Mouse (Mus musculus) heart, adult 2 months (tissue): ENCODE measurements at regions not wholly inside any gene's neighbourhood (a gene's known extent, or its start where the extent isn't known, plus 50 kb on each side); places are given as distances from the start of the nearest gene placed in this dataset.

Experiments
- DNase-seq, 2 experiments: peaks; one replicate each; pipeline ENCODE4 v3.0.0; 2021
- H3K27ac ChIP-seq: fragments of 200-600 bp; 2 replicates; pipeline ENCODE4 v1.8.1; 2022
- H3K27me3 ChIP-seq: fragments of 200-500 bp; 2 replicates; pipeline ENCODE4 v1.6.1; 2012; ENCODE audit warnings: mild to moderate bottlenecking, low read length, inconsistent platforms, mixed read lengths; ENCODE audit not compliant: control insufficient read depth, insufficient read depth
- H3K36me3 ChIP-seq: fragments of 200-500 bp; 2 replicates; pipeline ENCODE4 v1.6.1; 2012; ENCODE audit warnings: low read length, inconsistent platforms; ENCODE audit not compliant: control insufficient read depth, insufficient read depth
- H3K4me1 ChIP-seq: fragments of 200-500 bp; 2 replicates; pipeline ENCODE4 v1.6.1; 2011; ENCODE audit warnings: low read length; ENCODE audit not compliant: control insufficient read depth, insufficient read depth
- H3K4me3 ChIP-seq: fragments of 200-600 bp; 2 replicates; pipeline ENCODE4 v1.8.1; 2022
- H3K79me2 ChIP-seq: fragments of 200-500 bp; replicated peaks from 2 replicates; pipeline ENCODE4 v1.6.1; 2012; ENCODE audit warnings: mild to moderate bottlenecking, inconsistent platforms, low read length, moderate library complexity, mixed read lengths; ENCODE audit not compliant: control insufficient read depth, insufficient read depth
- H3K9ac ChIP-seq: fragments of 200-500 bp; 2 replicates; pipeline ENCODE4 v1.6.1; 2012; ENCODE audit warnings: low read depth, mild to moderate bottlenecking, control low read depth, inconsistent platforms, low read length, mixed read lengths
- CTCF ChIP-seq: fragments of 200-600 bp; IDR thresholded peaks from 2 replicates; pipeline ENCODE4 v1.8.1; 2022; ENCODE audit warnings: antibody characterized with exemption, mild to moderate bottlenecking, moderate library complexity
- EP300 ChIP-seq: fragments of 200-500 bp; IDR thresholded peaks from 2 replicates; pipeline ENCODE4 v1.6.1; 2011; ENCODE audit warnings: low read depth, low read length, control low read depth; ENCODE audit not compliant: insufficient read depth
- POLR2A ChIP-seq: fragments of 200-500 bp; IDR thresholded peaks from 2 replicates; pipeline ENCODE4 v1.6.1; 2011; ENCODE audit warnings: mild to moderate bottlenecking, low read depth, low read length, control low read depth; ENCODE audit not compliant: insufficient read depth
- WGBS: fragments of 180-500 bp; shearing (Covaris S2); methylation state at CpG from one replicate; pipeline ENCODE4 v1.1.7; 2018; 5-methylcytosine and 5-hydroxymethylcytosine counted together
- intact Hi-C: fragments of 180-260 bp; cut with DNase I; formaldehyde crosslinking; loops from one replicate; pipeline ENCODE4 v1.15.1; 2025

- no peaks in the 10 kb centered on the region for H3K79me2 ChIP-seq
- no peaks in the 10 kb centered on the region for H3K27me3 ChIP-seq
- no peak overlapping the region for H3K4me3 ChIP-seq
- H3K9ac ChIP-seq, result no peak overlapping the region
- 56% methylated on average over 4 of the region's 4 CpGs for WGBS
- H3K4me1 ChIP-seq, result no peaks in the 10 kb centered on the region
- H3K27ac ChIP-seq, result no peak overlapping the region
- DNase-seq, result no peak
- TF ChIP-seq POLR2A (no peak), CTCF (no peak), EP300 (no peak)
- no peaks in the 10 kb centered on the region for H3K36me3 ChIP-seq
- intact Hi-C loops, result no loop called here
Observed at GRCm38 (mm10) chr9:98180766-98181165, 106.5 kb upstream of the Nmnat3 start.

GRCm38 (mm10) chr9:98186757-98187300 is 100.4 kb upstream of the Nmnat3 start:
- TF ChIP-seq EP300, result no peak
- no peak for TF ChIP-seq POLR2A
- TF ChIP-seq CTCF, result no peak

GRCm38 (mm10) chr9:98194356-98194755 is 92.9 kb upstream of the Nmnat3 start:
- TF ChIP-seq CTCF, result no peak
- no peak for TF ChIP-seq EP300
- no peak for TF ChIP-seq POLR2A
- no peak overlapping the region for H3K9ac ChIP-seq
- no peak for DNase-seq
- 89% methylated on average over 2 of the region's 2 CpGs for WGBS
- no peak overlapping the region for H3K27ac ChIP-seq
- intact Hi-C loops, result no loop called here
- no peaks in the 10 kb centered on the region for H3K79me2 ChIP-seq
- no peaks in the 10 kb centered on the region for H3K36me3 ChIP-seq
- H3K4me1 ChIP-seq, result no peaks in the 10 kb centered on the region
- H3K27me3 ChIP-seq, result no peaks in the 10 kb centered on the region
- no peak overlapping the region for H3K4me3 ChIP-seq

More at GRCm38 (mm10) chr9:98186757-98187300, 100.4 kb upstream of the Nmnat3 start:
- 59% methylated on average over 10 of the region's 10 CpGs for WGBS
- no peak overlapping the region for H3K4me3 ChIP-seq
- no peaks in the 10 kb centered on the region for H3K27me3 ChIP-seq
- no peak for DNase-seq
- no peak overlapping the region for H3K27ac ChIP-seq
- H3K4me1 ChIP-seq, result no peaks in the 10 kb centered on the region
- H3K79me2 ChIP-seq, result no peaks in the 10 kb centered on the region
- H3K36me3 ChIP-seq, result no peaks in the 10 kb centered on the region
- intact Hi-C loops, result no loop called here
- H3K9ac ChIP-seq, result no peak overlapping the region

GRCm38 (mm10) chr9:98218824-98219223 is 68.4 kb upstream of the Nmnat3 start:
- Histone ChIP-seq H3K9ac (no peak overlapping the region), H3K4me3 (no peak overlapping the region), H3K36me3 (no peaks in the 10 kb centered on the region), H3K79me2 (no peaks in the 10 kb centered on the region), H3K27ac (no peak overlapping the region), H3K27me3 (no peaks in the 10 kb centered on the region; the same call in 1 of the 2 replicates), H3K4me1 (no peaks in the 10 kb centered on the region)
- WGBS, result 63% methylated on average over 2 of the region's 2 CpGs
- DNase-seq, result no peak
- intact Hi-C loops, result no loop called here
- TF ChIP-seq POLR2A, result no peak
- TF ChIP-seq CTCF, result no peak
- TF ChIP-seq EP300, result no peak

GRCm38 (mm10) chr9:98220367-98220766 is 66.9 kb upstream of the Nmnat3 start:
- H3K9ac ChIP-seq, result no peak overlapping the region
- no peak overlapping the region for H3K4me3 ChIP-seq
- TF ChIP-seq EP300 (no peak), POLR2A (no peak), CTCF (no peak)
- no peaks in the 10 kb centered on the region; the same call in 1 of the 2 replicates for H3K27me3 ChIP-seq
- DNase-seq, result no peak
- intact Hi-C loops, result no loop called here
- H3K27ac ChIP-seq, result no peak overlapping the region
- no peaks in the 10 kb centered on the region for H3K79me2 ChIP-seq
- H3K4me1 ChIP-seq, result no peaks in the 10 kb centered on the region
- 81% methylated on average over 8 of the region's 8 CpGs for WGBS
- H3K36me3 ChIP-seq, result no peaks in the 10 kb centered on the region

- no peak overlapping the region for H3K27ac ChIP-seq
- no peaks in the 10 kb centered on the region; the same call in 1 of the 2 replicates for H3K27me3 ChIP-seq
- intact Hi-C loops, result no loop called here
- H3K9ac ChIP-seq, result no peak overlapping the region
- H3K36me3 ChIP-seq, result no peaks in the 10 kb centered on the region
- no peaks in the 10 kb centered on the region for H3K4me1 ChIP-seq
- H3K79me2 ChIP-seq, result no peaks in the 10 kb centered on the region
- WGBS, result 14% methylated on average over 1 of the region's 1 CpGs
- TF ChIP-seq CTCF (no peak), POLR2A (no peak), EP300 (no peak)
- no peak for DNase-seq
- H3K4me3 ChIP-seq, result no peak overlapping the region
Observed at GRCm38 (mm10) chr9:98221766-98222165, 65.5 kb upstream of the Nmnat3 start.
